Mouse (Mus musculus): Measurements from ENCODE around the gene Shisa3. TPM values are rescaled to one million over a fixed set of nuclear protein-coding genes. Genes with fewer than 3 reads are reported as not detected.
A peak's percentile ranks its signal among the peaks of the same experiment; 100 is the strongest.

Shisa3 gene
- polyA plus RNA-seq, 1 experiment, result 22.4 TPM

DNA sequence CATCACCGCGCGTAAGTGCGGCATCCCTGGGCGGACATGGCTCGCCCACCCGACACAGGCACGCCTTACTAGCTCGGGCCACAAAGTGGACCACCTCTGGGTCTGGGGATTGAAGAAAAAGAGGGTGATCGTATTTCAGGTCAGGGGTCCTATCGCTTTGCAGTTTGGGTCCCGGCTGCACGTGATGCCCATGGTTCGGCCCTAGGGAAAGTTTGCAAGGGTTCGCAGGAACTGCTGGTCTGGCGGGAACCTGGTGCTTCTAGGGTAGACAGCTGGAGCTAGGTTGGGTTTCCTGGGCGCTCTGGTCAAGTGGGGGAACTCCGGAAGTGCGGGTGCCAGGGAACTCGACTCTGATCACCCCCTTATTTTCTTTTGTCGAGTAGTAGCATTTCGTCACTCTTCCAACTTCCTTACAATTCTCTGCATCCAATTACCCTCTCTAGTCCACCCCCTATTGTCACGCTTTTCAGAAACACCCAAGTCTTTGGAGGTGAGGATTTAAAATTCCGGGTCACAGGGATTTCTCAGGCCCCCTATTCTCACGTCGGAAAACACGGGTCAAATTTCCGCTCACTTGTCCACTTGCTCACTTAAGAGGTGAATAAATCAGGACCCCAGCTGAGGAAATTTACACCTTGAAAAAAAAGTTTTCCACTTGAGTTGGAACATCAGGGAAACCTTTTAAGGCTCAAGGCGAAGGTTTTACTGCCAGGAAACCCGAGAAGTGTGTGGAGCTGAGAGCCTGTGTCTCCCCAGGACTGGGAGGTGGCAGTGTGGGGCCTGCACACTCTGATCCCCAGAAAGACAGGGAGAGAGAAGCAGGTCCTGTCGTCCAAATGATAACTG is 1.2 kb downstream of the Shisa3 start:
- TF ChIP-seq CTCF (IDR thresholded peaks at IDR 0.05; ENCODE audit: control insufficient read depth, insufficient read depth, insufficient replicate concordance, low read depth, low read length) (0 out of 2 replicates have a peak, but pooled peaks have one; percentile 6), POLR2A (IDR thresholded peaks at IDR 0.05; ENCODE audit: control insufficient read depth, low read depth, low read length) (no peak; the same call in 1 of the 2 replicates)
- Histone ChIP-seq H3K27ac (ENCODE audit: control insufficient read depth, insufficient read depth, low read depth, low read length) (no peak overlapping the region), H3K4me3 (ENCODE audit: control insufficient read depth, low read depth, low read length) (peak overlapping the region; percentile 86), H3K36me3 (ENCODE audit: control insufficient read depth, insufficient read depth, low read length) (no peaks in the 10 kb centered on the region), H3K27me3 (ENCODE audit: control insufficient read depth, insufficient read depth, low read length) (no peaks in the 10 kb centered on the region), H3K4me1 (ENCODE audit: control insufficient read depth, insufficient read depth, low read length) (peaks cover 13% of the 10 kb centered on the region)

DNA sequence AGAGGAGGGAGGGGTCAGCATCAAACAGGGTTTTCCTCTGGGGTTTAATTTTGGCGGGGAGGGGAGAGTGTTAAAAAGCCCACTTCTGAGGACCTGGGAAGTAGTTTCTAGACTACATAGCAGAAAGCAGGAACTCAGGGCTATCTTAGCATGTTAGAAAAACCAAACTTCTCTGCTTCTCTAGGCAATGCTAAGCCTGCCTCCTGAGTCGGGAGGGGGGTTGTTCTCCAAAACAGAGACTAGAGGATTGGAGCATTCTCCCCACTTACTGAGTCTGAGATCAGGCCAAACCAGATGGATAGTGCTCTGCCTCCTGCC is 1.8 kb downstream of the Shisa3 start:
- Histone ChIP-seq H3K4me3 (ENCODE audit: control insufficient read depth, low read depth, low read length) (peak overlapping the region; percentile 86), H3K27me3 (ENCODE audit: control insufficient read depth, insufficient read depth, low read length) (no peaks in the 10 kb centered on the region), H3K4me1 (ENCODE audit: control insufficient read depth, insufficient read depth, low read length) (peaks cover 13% of the 10 kb centered on the region), H3K36me3 (ENCODE audit: control insufficient read depth, insufficient read depth, low read length) (no peaks in the 10 kb centered on the region), H3K27ac (ENCODE audit: control insufficient read depth, insufficient read depth, low read depth, low read length) (no peak overlapping the region)
- TF ChIP-seq CTCF (IDR thresholded peaks at IDR 0.05; ENCODE audit: control insufficient read depth, insufficient read depth, insufficient replicate concordance, low read depth, low read length) (no peak), POLR2A (IDR thresholded peaks at IDR 0.05; ENCODE audit: control insufficient read depth, low read depth, low read length) (no peak)

DNA sequence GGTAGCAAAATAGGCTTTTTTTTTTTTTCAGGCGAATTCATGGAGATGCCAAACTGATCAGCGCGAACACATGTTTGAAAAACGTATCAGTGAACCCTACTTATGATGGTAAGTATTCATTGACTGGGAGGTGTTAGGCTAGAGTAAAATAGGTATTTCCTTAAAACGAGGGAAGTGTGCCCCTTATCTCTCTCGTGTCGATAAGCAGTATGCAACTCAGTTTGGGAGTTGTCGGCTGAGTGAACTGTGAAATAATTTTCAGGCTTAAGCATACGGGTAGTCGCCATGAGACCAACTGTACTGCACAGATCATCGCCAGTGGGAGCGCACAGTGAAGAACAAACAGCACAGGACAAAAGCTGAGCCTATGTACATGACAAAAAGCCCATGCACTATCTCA is 13.5 kb downstream of the Shisa3 start:
- Histone ChIP-seq H3K36me3 (ENCODE audit: control insufficient read depth, insufficient read depth, low read length) (no peaks in the 10 kb centered on the region), H3K27me3 (ENCODE audit: control insufficient read depth, insufficient read depth, low read length) (no peaks in the 10 kb centered on the region), H3K4me3 (ENCODE audit: control insufficient read depth, low read depth, low read length) (no peak overlapping the region), H3K27ac (ENCODE audit: control insufficient read depth, insufficient read depth, low read depth, low read length) (no peak overlapping the region), H3K4me1 (ENCODE audit: control insufficient read depth, insufficient read depth, low read length) (no peaks in the 10 kb centered on the region)
- TF ChIP-seq POLR2A (IDR thresholded peaks at IDR 0.05; ENCODE audit: control insufficient read depth, low read depth, low read length) (no peak), CTCF (IDR thresholded peaks at IDR 0.05; ENCODE audit: control insufficient read depth, insufficient read depth, insufficient replicate concordance, low read depth, low read length) (no peak)

DNA sequence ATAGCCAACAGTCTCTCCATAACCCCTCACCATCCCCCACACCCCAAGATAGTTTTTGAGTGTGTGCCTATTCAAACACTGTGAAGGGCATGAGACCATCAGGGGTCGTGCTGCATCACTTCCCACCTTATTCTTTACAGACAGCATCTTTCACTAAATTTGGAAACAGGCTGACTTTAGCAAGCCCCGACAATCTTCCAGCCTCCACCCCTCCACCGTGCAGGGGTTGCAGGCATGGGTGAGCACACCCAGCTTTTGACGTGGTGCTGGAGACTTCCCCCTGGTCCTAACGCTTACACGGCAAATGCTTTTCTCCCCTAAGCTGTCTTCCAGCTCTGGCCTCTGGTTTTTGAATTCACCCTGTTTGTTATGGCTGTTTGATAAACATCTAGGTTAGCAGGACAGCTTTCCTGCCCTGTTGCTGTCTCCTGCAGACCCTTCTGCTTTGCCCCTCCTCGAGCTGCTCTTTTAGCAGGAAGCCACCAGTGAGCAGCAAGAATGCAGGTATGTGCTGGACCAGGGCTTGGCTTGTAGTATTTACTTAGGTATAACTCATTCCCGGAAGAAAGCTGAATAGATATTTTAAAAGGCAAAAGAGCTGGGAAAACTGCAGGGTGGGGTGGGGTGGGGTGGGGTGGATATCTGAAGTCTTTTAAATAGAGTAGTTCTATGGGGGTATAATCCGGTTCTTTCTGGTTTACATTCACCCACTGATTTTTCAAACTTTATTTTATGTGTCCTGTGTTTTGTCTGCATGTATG is 20.7 kb downstream of the Shisa3 start:
- Histone ChIP-seq H3K4me3 (ENCODE audit: control insufficient read depth, low read depth, low read length) (no peak overlapping the region), H3K27ac (ENCODE audit: control insufficient read depth, insufficient read depth, low read depth, low read length) (no peak overlapping the region), H3K36me3 (ENCODE audit: control insufficient read depth, insufficient read depth, low read length) (no peaks in the 10 kb centered on the region), H3K27me3 (ENCODE audit: control insufficient read depth, insufficient read depth, low read length) (no peaks in the 10 kb centered on the region), H3K4me1 (ENCODE audit: control insufficient read depth, insufficient read depth, low read length) (no peaks in the 10 kb centered on the region)
- TF ChIP-seq POLR2A (IDR thresholded peaks at IDR 0.05; ENCODE audit: control insufficient read depth, low read depth, low read length) (no peak), CTCF (IDR thresholded peaks at IDR 0.05; ENCODE audit: control insufficient read depth, insufficient read depth, insufficient replicate concordance, low read depth, low read length) (no peak)

DNA sequence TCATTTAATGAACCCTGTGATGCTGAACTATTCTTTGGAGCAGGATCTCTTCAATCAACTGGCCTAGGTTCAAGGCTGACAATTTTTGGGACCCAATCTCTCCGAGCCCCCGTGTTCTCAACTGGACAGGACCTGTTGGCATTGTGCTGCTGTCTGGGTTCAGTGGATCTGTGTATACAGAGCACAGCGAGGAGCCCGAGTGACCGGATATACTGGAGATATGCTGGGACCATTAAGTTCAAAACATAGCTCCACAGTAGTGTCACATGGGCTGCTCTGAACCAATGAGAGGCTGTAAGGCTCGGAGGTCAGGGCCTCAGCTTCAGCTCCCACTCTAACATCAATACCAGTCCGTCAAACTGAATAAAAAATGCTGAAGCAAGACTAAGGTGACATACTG is 21.8 kb downstream of the Shisa3 start:
- H3K27ac ChIP-seq (ENCODE audit: control insufficient read depth, insufficient read depth, low read depth, low read length), result no peak overlapping the region
- no peaks in the 10 kb centered on the region for H3K4me1 ChIP-seq (ENCODE audit: control insufficient read depth, insufficient read depth, low read length)
- no peak for TF ChIP-seq POLR2A (IDR thresholded peaks at IDR 0.05; ENCODE audit: control insufficient read depth, low read depth, low read length)
- no peak for TF ChIP-seq CTCF (IDR thresholded peaks at IDR 0.05; ENCODE audit: control insufficient read depth, insufficient read depth, insufficient replicate concordance, low read depth, low read length)
- no peak overlapping the region for H3K4me3 ChIP-seq (ENCODE audit: control insufficient read depth, low read depth, low read length)
- no peaks in the 10 kb centered on the region for H3K36me3 ChIP-seq (ENCODE audit: control insufficient read depth, insufficient read depth, low read length)
- no peaks in the 10 kb centered on the region for H3K27me3 ChIP-seq (ENCODE audit: control insufficient read depth, insufficient read depth, low read length)

DNA sequence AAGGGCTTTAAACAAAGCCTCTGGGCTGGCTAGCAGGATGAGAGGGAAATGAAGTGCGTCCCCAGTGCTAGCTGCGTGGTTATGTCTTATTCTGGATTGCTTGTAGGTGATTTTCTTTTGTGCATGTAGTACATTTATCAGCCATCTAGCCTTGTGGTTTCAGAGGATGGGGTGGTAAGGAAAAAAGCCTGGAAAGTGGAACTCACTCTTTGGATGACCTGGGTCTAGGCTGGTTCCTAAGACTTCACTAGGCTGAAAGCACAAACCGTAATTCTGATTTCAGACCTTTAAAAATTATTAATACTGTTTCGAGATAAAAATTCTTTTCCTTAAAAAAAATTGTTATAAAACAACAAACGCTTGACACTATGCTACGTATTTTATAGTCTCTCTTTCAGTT is 22.2 kb downstream of the Shisa3 start:
- TF ChIP-seq POLR2A (IDR thresholded peaks at IDR 0.05; ENCODE audit: control insufficient read depth, low read depth, low read length), result no peak
- no peak for TF ChIP-seq CTCF (IDR thresholded peaks at IDR 0.05; ENCODE audit: control insufficient read depth, insufficient read depth, insufficient replicate concordance, low read depth, low read length)
- Histone ChIP-seq H3K4me1 (ENCODE audit: control insufficient read depth, insufficient read depth, low read length) (no peaks in the 10 kb centered on the region), H3K27me3 (ENCODE audit: control insufficient read depth, insufficient read depth, low read length) (no peaks in the 10 kb centered on the region), H3K36me3 (ENCODE audit: control insufficient read depth, insufficient read depth, low read length) (no peaks in the 10 kb centered on the region), H3K27ac (ENCODE audit: control insufficient read depth, insufficient read depth, low read depth, low read length) (no peak overlapping the region), H3K4me3 (ENCODE audit: control insufficient read depth, low read depth, low read length) (no peak overlapping the region)

DNA sequence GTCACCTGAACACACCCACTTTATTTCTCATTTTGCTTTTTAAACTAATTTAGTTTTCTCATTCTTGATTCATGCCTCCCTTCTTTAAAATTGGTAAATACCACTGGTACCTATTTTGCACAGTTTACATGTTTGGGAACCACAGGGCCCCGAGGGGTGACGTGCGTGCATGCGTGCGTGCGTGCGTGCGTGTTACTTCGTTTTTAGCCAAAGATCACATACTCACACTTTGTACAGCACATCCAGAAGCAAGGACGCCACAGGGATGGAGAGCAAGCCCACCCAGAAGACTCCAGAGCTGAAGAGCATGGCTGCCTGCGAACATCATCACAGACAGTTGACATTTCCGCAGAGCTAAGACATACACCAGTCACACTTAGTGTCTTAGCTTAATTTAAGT is 23.6 kb downstream of the Shisa3 start:
- Histone ChIP-seq H3K4me1 (ENCODE audit: control insufficient read depth, insufficient read depth, low read length) (no peaks in the 10 kb centered on the region), H3K36me3 (ENCODE audit: control insufficient read depth, insufficient read depth, low read length) (no peaks in the 10 kb centered on the region), H3K27ac (ENCODE audit: control insufficient read depth, insufficient read depth, low read depth, low read length) (no peak overlapping the region), H3K4me3 (ENCODE audit: control insufficient read depth, low read depth, low read length) (no peak overlapping the region), H3K27me3 (ENCODE audit: control insufficient read depth, insufficient read depth, low read length) (no peaks in the 10 kb centered on the region)
- TF ChIP-seq CTCF (IDR thresholded peaks at IDR 0.05; ENCODE audit: control insufficient read depth, insufficient read depth, insufficient replicate concordance, low read depth, low read length) (no peak), POLR2A (IDR thresholded peaks at IDR 0.05; ENCODE audit: control insufficient read depth, low read depth, low read length) (no peak)
